18 mouse cellular contexts compared by ENCODE assay signal in the genomic region with DNA sequence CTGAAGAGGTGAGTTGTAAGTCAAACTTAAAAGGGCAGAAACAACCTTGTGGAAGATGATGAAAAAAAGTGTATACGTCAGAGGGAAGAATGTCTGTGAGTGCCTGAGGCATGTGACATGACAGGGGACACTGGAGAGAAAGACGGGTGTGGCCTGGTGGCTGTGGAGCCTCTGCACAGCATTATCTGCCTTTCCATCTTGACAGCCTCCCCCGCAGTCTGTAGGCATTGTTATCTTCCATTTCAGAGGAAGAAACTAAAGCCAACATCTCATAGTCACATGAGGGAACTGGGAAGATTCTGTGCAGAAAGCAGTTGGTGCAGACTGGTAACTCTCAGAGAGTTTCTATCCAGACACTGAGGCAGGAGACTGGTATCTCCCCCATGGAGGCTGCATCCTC. TPM values are rescaled to one million over a fixed set of nuclear protein-coding genes. Genes with fewer than 3 reads are reported as not detected.
DNase-seq lines count a peak whose midpoint lies in the region; ATAC-seq and TF ChIP-seq lines count a peak whose summit lies in the region.
"Had no signal": no experiment of that assay in that cellular context is flagged by ENCODE, and none has a peak within 500 bp of the region (broad histone marks: within the 10 kb centered on the region; RNA-seq: fewer than 3 reads in every experiment).

No protein-coding gene starts in this region.

- H3K27me3 ChIP-seq in G1E (ENCODE audit: insufficient read depth, low read length), result no peaks in the 10 kb centered on the region
- H3K27me3 ChIP-seq in liver, embryonic 15.5 days, result no peaks in the 10 kb centered on the region
- H3K27me3 ChIP-seq in hindbrain, embryonic 13.5 days, result no peaks in the 10 kb centered on the region
- H3K27me3 ChIP-seq in hindbrain, embryonic 12.5 days, result no peaks in the 10 kb centered on the region
- H3K27me3 ChIP-seq: forebrain, embryonic 15.5 days had no signal

- peak overlapping the region; percentile 29 for H3K4me2 ChIP-seq in liver, embryonic 15.5 days
- H3K4me2 ChIP-seq in hindbrain, embryonic 13.5 days, result no peak overlapping the region
- H3K4me2 ChIP-seq in hindbrain, embryonic 12.5 days (replicated peaks), result no peak overlapping the region
- H3K4me2 ChIP-seq: forebrain, embryonic 15.5 days had no signal

- DNase-seq in 416B (ENCODE audit: low read depth) (peak; percentile 38), G1E (ENCODE audit: low spot score) (peak; percentile 82)
- no peak for DNase-seq in gastrocnemius, postnatal 25 days
- DNase-seq: adrenal gland, adult 8-10 months; cerebellum, adult 11 months; cerebellum, postnatal 14 days; embryo, embryonic 11 days; gastrocnemius, postnatal 36 days; kidney, adult 8-10 months; kidney, postnatal 36 days; lung, adult 2 months; right cerebral cortex, postnatal 14 days had no signal

- 20% methylated on average over 3 of the region's 3 CpGs for WGBS in liver, embryonic 15.5 days (ENCODE audit: insufficient replicate concordance)
- 86% methylated on average over 3 of the region's 3 CpGs for WGBS in hindbrain, embryonic 13.5 days
- 71% methylated on average over 3 of the region's 3 CpGs for WGBS in hindbrain, embryonic 12.5 days

- H3K4me1 ChIP-seq in G1E (ENCODE audit: insufficient read depth, low read depth, low read length), result peaks cover 85% of the 10 kb centered on the region
- H3K4me1 ChIP-seq in liver, embryonic 15.5 days (replicated peaks), result peaks cover 20% of the 10 kb centered on the region
- peaks cover 13% of the 10 kb centered on the region for H3K4me1 ChIP-seq in hindbrain, embryonic 13.5 days (replicated peaks)
- H3K4me1 ChIP-seq in hindbrain, embryonic 12.5 days, result peaks cover 6% of the 10 kb centered on the region

- no peak overlapping the region for H3K9ac ChIP-seq in liver, embryonic 15.5 days
- H3K9ac ChIP-seq in hindbrain, embryonic 13.5 days, result no peak overlapping the region
- H3K9ac ChIP-seq in hindbrain, embryonic 12.5 days, result no peak overlapping the region
- H3K9ac ChIP-seq: forebrain, embryonic 15.5 days had no signal

- no peak for TF ChIP-seq CTCF in G1E (IDR thresholded peaks at IDR 0.05; ENCODE audit: low read depth, low read length)

- no peak overlapping the region for H3K27ac ChIP-seq in liver, embryonic 15.5 days (replicated peaks)
- H3K27ac ChIP-seq in hindbrain, embryonic 13.5 days, result no peak overlapping the region
- no peak overlapping the region for H3K27ac ChIP-seq in hindbrain, embryonic 12.5 days
- H3K27ac ChIP-seq: forebrain, embryonic 15.5 days had no signal

- H3K36me3 ChIP-seq in G1E (replicated peaks), result peaks cover 32% of the 10 kb centered on the region
- H3K36me3 ChIP-seq in liver, embryonic 15.5 days (replicated peaks), result no peaks in the 10 kb centered on the region
- no peaks in the 10 kb centered on the region for H3K36me3 ChIP-seq in hindbrain, embryonic 13.5 days
- no peaks in the 10 kb centered on the region for H3K36me3 ChIP-seq in hindbrain, embryonic 12.5 days
- H3K36me3 ChIP-seq: forebrain, embryonic 15.5 days had no signal

- ATAC-seq in G1E (ENCODE audit: extremely low read depth, insufficient number of reproducible peaks, low FRiP score, poor library complexity, severe bottlenecking), result peak; percentile 95
- peak; percentile 62 for ATAC-seq in common myeloid progenitor, adult 5-6 weeks (replicated peaks; ENCODE audit: low read depth, poor library complexity, severe bottlenecking)
- peak; percentile 86 for ATAC-seq in liver, embryonic 15.5 days (ENCODE audit: insufficient read depth)
- ATAC-seq in hindbrain, embryonic 13.5 days (ENCODE audit: low FRiP score), result no peak
- ATAC-seq in hindbrain, embryonic 12.5 days (ENCODE audit: low FRiP score), result no peak
- ATAC-seq: forebrain, embryonic 15.5 days; midbrain, embryonic 16.5 days had no signal

- peak overlapping the region; percentile 74 for H3K4me3 ChIP-seq in G1E (ENCODE audit: low read depth, low read length)
- no peak overlapping the region for H3K4me3 ChIP-seq in liver, embryonic 15.5 days (replicated peaks)
- no peak overlapping the region for H3K4me3 ChIP-seq in hindbrain, embryonic 13.5 days
- H3K4me3 ChIP-seq in hindbrain, embryonic 12.5 days, result no peak overlapping the region
- H3K4me3 ChIP-seq: forebrain, embryonic 15.5 days had no signal

- H3K9me3 ChIP-seq in G1E (replicated peaks), result no peaks in the 10 kb centered on the region
- H3K9me3 ChIP-seq in liver, embryonic 15.5 days (replicated peaks), result no peaks in the 10 kb centered on the region
- no peaks in the 10 kb centered on the region for H3K9me3 ChIP-seq in hindbrain, embryonic 13.5 days
- no peaks in the 10 kb centered on the region for H3K9me3 ChIP-seq in hindbrain, embryonic 12.5 days (replicated peaks)
- H3K9me3 ChIP-seq: forebrain, embryonic 15.5 days had no signal

RNA-seq across cellular contexts. Expression of a gene that starts 29.0 kb away (rescaled TPM):
- 29.0 and 31.0 TPM in 2 replicates for total RNA-seq in G1E (2014; fragmentation: Nextera tagmentation)
- 22.8 and 23.4 TPM in 2 replicates for total RNA-seq in G1E (2017)
- 1.7 and 2.0 TPM in 2 replicates for polyA plus RNA-seq in G1E (2012)
- 11.9 and 23.7 TPM in 2 replicates for total RNA-seq in common myeloid progenitor, adult 5-6 weeks (2017)
- 3.7 and 4.9 TPM in 2 replicates for polyA plus RNA-seq in liver, embryonic 15.5 days (2015; fragmentation: Nextera tagmentation; extraction: Ambion mirVana)
- polyA plus RNA-seq in hindbrain, embryonic 13.5 days (2015; fragmentation: Nextera tagmentation; extraction: Ambion mirVana), result 22.4 and 24.0 TPM in 2 replicates
- 16.8 and 18.5 TPM in 2 replicates for polyA plus RNA-seq in hindbrain, embryonic 12.5 days (2016; fragmentation: Nextera tagmentation; extraction: Ambion mirVana)
- 1 to 10 TPM; 4.9 to 5.3 TPM for total RNA-seq in gastrocnemius, postnatal 25 days (2021)

Comparison
In these comparisons a context has a peak if more than half of its experiments do, and no peak if none do; other contexts are left out.
1. ATAC-seq: peak in G1E (single experiment), common myeloid progenitor, adult 5-6 weeks (single experiment) and liver, embryonic 15.5 days (single experiment); none in hindbrain, embryonic 13.5 days (single experiment) and hindbrain, embryonic 12.5 days (single experiment).